In genomic region chr3:79287108-79287576, GRCm38 (mm10) we compare ENCODE assay signal across 8 mouse cellular contexts. TPM values are rescaled to one million over a fixed set of nuclear protein-coding genes. Genes with fewer than 3 reads are reported as not detected.
DNase-seq lines count a peak whose midpoint lies in the region; ATAC-seq lines count a peak whose summit lies in the region.

No protein-coding gene starts in this region.

- H3K27me3 ChIP-seq in erythroblast, embryonic 14.5 days (ENCODE audit: control insufficient read depth), result peaks cover 71% of the 10 kb centered on the region
- no peaks in the 10 kb centered on the region for H3K27me3 ChIP-seq in heart, embryonic 12.5 days (replicated peaks)
- H3K27me3 ChIP-seq in kidney, embryonic 16.5 days (ENCODE audit: insufficient read depth, low read length), result no peaks in the 10 kb centered on the region

- peak overlapping the region; percentile 75 for H3K4me3 ChIP-seq in erythroblast, embryonic 14.5 days (replicated peaks)
- peak overlapping the region; percentile 80 for H3K4me3 ChIP-seq in heart, embryonic 12.5 days
- peak overlapping the region; percentile 87 for H3K4me3 ChIP-seq in kidney, embryonic 16.5 days (ENCODE audit: low read length)

- H3K4me2 ChIP-seq in heart, embryonic 12.5 days, result peak overlapping the region; percentile 75
- peak overlapping the region; percentile 72 for H3K4me2 ChIP-seq in kidney, embryonic 16.5 days (replicated peaks; ENCODE audit: low read depth, low read length)

- DNase-seq in CD4-positive, CD25-positive, alpha-beta regulatory T cell, adult 2 months (ENCODE audit: low read depth, low spot score), result peak; percentile 95
- DNase-seq in brain, embryonic 18.5 days (ENCODE audit: low read depth, low spot score), result peak; percentile 84
- DNase-seq in liver, result peak; percentile 90
- DNase-seq in monocyte, adult 2 months (ENCODE audit: low read depth in 1 of 2, low spot score in 2 of 2), result peak; percentile 78 to 88
- DNase-seq in spleen, postnatal 36 days (ENCODE audit: low spot score in 2 of 2), result peak; percentile 94 to 95

- peak overlapping the region; percentile 95 for H3K9ac ChIP-seq in heart, embryonic 12.5 days
- H3K9ac ChIP-seq in kidney, embryonic 16.5 days (replicated peaks; ENCODE audit: low read length), result peak overlapping the region; percentile 93

- WGBS in heart, embryonic 12.5 days, result under 1% methylated on average over 57 of the region's 60 CpGs
- WGBS in kidney, embryonic 16.5 days, result under 1% methylated on average over 47 of the region's 60 CpGs

- no peaks in the 10 kb centered on the region for H3K36me3 ChIP-seq in erythroblast, embryonic 14.5 days (ENCODE audit: control insufficient read depth)
- H3K36me3 ChIP-seq in heart, embryonic 12.5 days, result no peaks in the 10 kb centered on the region
- no peaks in the 10 kb centered on the region for H3K36me3 ChIP-seq in kidney, embryonic 16.5 days (ENCODE audit: insufficient read depth, low read length)

- H3K27ac ChIP-seq in heart, embryonic 12.5 days (ENCODE audit: poor library complexity, severe bottlenecking), result peak overlapping the region; percentile 98
- H3K27ac ChIP-seq in kidney, embryonic 16.5 days (ENCODE audit: low read length), result peak overlapping the region; percentile 96

- ATAC-seq in heart, embryonic 12.5 days (ENCODE audit: insufficient number of reproducible peaks, low FRiP score), result peak; percentile 96
- ATAC-seq in kidney, embryonic 16.5 days (ENCODE audit: low FRiP score, low TSS enrichment), result peak; percentile 99

- peaks cover 21% of the 10 kb centered on the region for H3K4me1 ChIP-seq in erythroblast, embryonic 14.5 days (ENCODE audit: control insufficient read depth)
- peaks cover 30% of the 10 kb centered on the region for H3K4me1 ChIP-seq in heart, embryonic 12.5 days (replicated peaks)
- peaks cover 34% of the 10 kb centered on the region for H3K4me1 ChIP-seq in kidney, embryonic 16.5 days (ENCODE audit: insufficient read depth, low read length)

- H3K9me3 ChIP-seq in erythroblast, embryonic 14.5 days (ENCODE audit: control insufficient read depth, low read length), result no peaks in the 10 kb centered on the region
- no peaks in the 10 kb centered on the region for H3K9me3 ChIP-seq in heart, embryonic 12.5 days (replicated peaks)
- no peaks in the 10 kb centered on the region for H3K9me3 ChIP-seq in kidney, embryonic 16.5 days (ENCODE audit: low read length)

RNA-seq across cellular contexts. Expression of gene Rapgef2, which starts 0.8 kb away (rescaled TPM):
- 0.01 and 0.04 TPM in 2 replicates for polyA plus RNA-seq in erythroblast, embryonic 14.5 days (2012)
- polyA plus RNA-seq in heart, embryonic 12.5 days (2016; fragmentation: Nextera tagmentation; extraction: Ambion mirVana), result 8.5 and 9.2 TPM in 2 replicates
- polyA plus RNA-seq in kidney, embryonic 16.5 days (2015; fragmentation: Nextera tagmentation; extraction: Ambion mirVana), result 4.0 and 4.9 TPM in 2 replicates

RNA-seq across cellular contexts. Expression of gene Gm17359, which starts 49.3 kb away (rescaled TPM):
- not detected in 2 replicates for polyA plus RNA-seq in erythroblast, embryonic 14.5 days (2012)
- not detected in 2 replicates for polyA plus RNA-seq in heart, embryonic 12.5 days (2016; fragmentation: Nextera tagmentation; extraction: Ambion mirVana)
- polyA plus RNA-seq in kidney, embryonic 16.5 days (2015; fragmentation: Nextera tagmentation; extraction: Ambion mirVana), result not detected in 2 replicates

Comparison
In these comparisons a context has a peak if more than half of its experiments do, and no peak if none do; other contexts are left out.
1. Peak in every context shown above with its lines: DNase-seq, ATAC-seq, H3K4me3 ChIP-seq and H3K27ac ChIP-seq.